Mouse (Mus musculus): ENCODE data around the gene Slc25a11.
A peak's percentile ranks its signal among the peaks of the same experiment; 100 is the strongest.

Slc25a11 gene

GRCm38 (mm10) chr11:70668335-70668770, 21.1 kb upstream of the Slc25a11 start:
- no peak for DNase-seq (ENCODE audit: low read depth, low spot score)

DNA sequence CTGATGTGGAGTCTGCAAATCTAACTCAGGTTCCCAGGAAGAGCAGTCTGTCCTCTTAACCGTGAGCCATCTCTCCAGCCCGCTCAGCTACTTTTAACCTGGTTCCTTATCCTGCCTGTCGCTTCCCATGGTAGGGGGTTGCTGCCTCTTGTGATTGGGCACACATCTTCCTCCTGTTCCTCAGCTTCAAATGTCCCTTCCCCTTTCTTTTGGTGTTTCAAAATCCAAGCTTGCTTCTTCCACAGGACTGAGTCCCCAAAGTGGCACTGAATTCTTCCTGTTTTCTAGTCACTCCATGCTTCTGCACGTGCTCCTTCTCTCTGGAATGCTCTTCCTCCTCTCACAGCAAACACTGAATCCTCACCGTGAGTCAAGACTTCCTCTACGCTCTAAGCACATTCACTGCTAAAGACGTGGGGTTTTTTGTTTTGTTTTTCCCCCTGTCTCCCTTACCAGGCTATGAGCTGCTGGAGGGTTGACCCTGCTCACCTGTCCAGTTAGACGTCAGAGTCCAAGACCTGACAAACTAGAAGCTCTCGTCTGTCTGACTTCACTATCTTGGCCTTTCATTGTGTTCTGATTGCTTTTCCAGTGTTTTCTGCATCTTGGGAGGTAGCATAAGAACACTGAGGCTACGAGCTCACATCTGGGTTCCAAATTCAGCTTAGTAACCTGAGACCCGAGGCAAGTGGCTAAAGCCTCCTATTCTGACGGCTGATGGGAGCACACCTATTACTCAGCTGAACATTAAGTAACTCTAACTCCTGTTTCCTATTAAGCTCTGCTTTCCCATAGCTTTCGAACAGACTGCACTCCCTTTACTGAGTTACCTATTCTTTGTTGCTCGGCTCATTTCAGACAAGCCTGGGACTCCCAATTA, 20.2 kb upstream of the Slc25a11 start:
- no peak for DNase-seq (ENCODE audit: low read depth, low spot score)

GRCm38 (mm10) chr11:70666687-70667086, 19.4 kb upstream of the Slc25a11 start:
- DNase-seq (ENCODE audit: low read depth, low spot score) = no peak

DNA sequence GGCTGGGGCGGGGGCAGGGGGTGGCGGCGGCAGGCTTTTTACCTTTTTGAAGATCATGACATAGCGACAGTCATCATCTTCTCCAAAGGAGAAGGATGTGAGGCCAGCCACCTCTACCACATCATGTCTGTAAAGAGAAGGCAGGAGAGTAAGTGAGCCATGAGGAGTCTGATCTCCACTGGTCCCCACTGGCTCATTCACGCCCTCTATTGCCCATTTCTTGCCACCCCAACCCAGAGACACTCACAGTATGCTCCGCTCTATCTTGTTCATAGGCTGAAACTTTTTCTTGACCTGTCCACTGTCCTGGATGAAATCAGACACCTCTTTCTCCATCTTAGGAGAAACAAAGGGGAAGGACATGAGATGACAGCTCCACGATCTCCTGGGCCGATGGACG, 17.5 kb upstream of the Slc25a11 start:
- DNase-seq (ENCODE audit: low read depth, low spot score) = no peak

DNA sequence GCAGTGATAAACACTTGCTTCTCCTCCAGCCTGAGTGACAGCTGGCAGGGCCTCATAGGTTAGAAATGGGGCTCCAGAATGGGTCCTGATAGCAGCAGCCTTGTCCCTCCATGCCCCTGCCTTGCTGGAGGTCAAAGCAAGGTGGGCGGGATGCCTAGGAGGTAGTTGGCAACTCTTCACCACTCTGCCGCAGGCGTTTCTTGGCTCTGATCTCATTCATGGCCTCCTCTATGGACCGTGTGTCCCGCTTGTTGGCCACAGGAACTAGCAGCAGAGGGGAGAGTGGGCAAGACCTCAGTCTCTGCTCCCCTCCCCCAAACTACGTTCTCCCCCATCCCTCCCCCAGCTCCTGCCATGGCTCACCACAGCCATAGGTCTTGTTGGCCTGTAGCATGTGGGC, 16.7 kb upstream of the Slc25a11 start:
- no peak for DNase-seq (ENCODE audit: low read depth, low spot score)

DNA sequence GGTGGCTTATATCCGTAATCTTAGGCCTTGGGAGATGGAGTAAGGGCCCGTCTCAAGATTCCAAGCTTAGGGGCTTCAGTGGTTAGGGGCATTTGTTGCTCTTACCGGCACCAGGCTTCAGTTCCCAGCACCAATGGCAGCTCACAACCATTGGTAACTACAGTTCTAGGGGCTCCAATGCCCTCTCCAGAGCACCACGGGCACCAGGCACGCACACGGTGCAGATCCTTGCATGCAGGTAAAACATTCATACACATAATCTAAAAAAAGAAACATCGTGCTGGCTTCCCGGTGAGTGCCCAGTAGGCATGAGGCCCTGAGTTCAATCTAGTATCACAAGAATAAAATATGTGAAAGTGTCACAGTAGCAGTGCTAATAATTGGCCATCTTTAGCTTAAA, 15.8 kb upstream of the Slc25a11 start:
- DNase-seq (ENCODE audit: low read depth, low spot score) = no peak

DNA sequence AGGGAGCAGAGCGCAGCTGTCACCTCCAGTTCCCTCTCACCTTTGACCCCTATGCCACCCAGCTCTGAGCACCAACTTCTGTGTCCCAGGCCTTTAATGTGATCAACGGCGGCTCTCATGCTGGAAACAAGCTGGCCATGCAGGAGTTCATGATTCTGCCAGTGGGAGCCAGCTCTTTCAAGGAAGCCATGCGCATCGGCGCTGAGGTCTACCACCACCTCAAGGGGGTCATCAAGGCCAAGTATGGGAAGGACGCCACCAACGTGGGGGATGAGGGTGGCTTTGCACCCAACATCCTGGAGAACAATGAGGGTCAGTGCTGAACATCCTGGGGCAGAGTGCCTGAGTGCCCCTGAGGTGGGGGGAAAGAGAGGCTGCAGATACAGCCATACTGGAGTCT, 13.3 kb upstream of the Slc25a11 start:
- DNase-seq (ENCODE audit: low read depth, low spot score) = no peak

- DNase-seq (ENCODE audit: low read depth, low spot score) = no peak
Measured at GRCm38 (mm10) chr11:70658942-70659341, 11.7 kb upstream of the Slc25a11 start.

DNA sequence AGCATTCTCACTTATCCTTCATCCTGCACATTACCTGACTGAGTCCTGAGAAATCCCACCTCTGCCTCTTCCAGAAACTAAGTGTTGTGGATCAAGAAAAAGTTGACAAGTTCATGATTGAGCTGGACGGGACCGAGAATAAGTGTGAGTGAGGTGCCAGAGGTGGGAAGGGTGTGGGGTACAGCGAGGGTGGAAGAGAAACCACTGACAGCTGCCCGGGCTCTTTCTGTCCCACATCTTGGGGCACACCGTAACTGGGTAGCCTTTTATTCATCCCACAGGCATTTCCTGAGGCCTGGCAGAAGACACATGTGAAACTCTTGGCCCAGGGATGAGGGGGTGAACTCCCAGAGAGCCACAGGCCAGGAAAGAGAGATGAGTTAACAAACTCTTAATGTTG, 11.2 kb upstream of the Slc25a11 start:
- DNase-seq (ENCODE audit: low read depth, low spot score) = no peak

GRCm38 (mm10) chr11:70657991-70658390, 10.7 kb upstream of the Slc25a11 start:
- DNase-seq (ENCODE audit: low read depth, low spot score) = no peak

DNA sequence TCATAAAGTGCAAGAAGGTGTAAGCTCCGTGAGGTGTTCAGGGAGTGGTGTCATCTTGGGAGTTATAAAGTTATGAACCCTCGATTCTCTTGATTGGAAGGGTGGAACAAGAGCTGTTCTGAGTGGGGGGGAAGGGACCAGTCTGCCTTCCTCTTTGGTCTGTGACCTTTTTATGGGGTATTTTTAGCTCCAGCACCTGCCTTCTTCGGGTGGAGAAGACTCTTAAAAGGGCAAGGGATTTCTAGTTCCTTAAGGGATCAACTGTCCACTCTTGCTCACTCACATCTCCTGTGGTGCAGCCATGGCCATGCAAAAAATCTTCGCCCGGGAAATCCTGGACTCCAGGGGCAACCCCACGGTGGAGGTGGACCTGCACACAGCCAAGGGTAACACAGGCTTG, 10.3 kb upstream of the Slc25a11 start:
- DNase-seq (ENCODE audit: low read depth, low spot score) = no peak

DNA sequence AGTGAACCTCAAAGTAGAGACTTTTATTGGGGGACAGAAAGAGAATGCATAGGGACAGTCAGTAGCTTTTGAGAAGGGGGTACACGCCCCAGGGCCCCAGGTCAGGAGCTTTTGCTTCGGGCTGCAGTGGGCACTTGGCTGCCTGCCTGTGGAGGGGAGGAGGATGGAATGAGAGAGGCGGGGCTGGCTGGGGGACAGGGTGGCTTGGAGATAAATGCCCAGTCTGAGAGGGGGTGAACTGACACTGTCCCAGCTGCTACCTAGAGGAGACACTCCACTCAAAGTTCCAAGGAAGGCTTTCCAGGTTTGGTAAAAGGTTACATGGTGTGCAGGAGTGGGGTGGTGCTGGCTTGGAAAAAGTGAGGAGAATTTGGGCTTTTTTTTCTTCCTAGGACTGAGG, 9.7 kb upstream of the Slc25a11 start, which contains the start of gene Eno3:
Eno3 (plus strand) TSS at position 239 of the 400 bp plus-strand sequence.
- DNase-seq (ENCODE audit: low read depth, low spot score) = no peak

- no peak for DNase-seq (ENCODE audit: low read depth, low spot score)
Measured at GRCm38 (mm10) chr11:70656456-70656927, 9.2 kb upstream of the Slc25a11 start.

DNA sequence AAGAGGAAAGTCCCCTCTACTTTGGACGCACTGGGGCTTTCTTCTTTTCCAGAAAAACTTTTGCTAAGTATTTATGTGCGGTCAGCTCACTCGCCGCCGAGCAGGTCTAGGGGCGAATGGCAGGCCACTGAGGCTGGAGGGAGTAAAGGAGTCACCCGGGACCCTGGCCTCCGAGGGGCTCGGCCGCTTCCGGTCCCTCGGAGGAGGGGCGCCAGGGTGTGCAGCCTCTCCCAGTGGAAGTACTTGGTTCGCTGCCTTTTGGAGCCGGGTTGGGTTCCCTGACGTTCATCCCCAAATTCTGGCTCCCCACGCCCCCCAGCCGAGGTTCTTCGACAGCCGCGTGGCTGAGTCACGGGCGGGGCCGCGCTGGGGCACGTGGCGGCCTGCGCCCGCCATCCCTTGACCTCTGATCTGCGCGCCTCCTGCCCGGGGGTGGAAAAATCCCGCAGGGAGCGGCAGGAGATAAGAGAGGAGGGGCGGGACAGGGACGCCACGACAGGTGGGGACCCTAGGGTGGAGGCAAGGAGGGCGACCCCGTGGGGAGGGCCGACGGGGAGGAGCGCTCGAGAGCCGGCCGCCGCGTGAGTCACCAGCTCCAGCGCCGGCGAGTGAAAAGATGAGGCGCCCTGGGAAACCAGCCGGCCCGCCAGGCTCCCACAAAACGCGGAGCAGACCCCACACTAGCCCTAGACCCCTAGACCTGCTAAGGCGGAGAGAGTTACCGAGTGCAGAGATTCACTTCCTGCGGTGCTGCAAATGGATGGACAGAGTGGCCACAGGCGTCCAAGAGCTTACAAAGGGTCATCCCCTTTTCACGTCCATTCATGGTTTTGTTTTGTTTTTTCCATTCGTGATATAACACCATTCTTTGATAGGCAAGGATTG, 8.5 kb upstream of the Slc25a11 start:
- DNase-seq (ENCODE audit: low read depth, low spot score) = no peak

- peak; percentile 56 for DNase-seq (ENCODE audit: low read depth, low spot score)
Measured at GRCm38 (mm10) chr11:70654923-70655570, 7.8 kb upstream of the Slc25a11 start.

GRCm38 (mm10) chr11:70654198-70654922, 7.1 kb upstream of the Slc25a11 start, which contains the start of gene Pfn1:
Gene Pfn1 (minus strand): TSS chr11:70654644.
- DNase-seq (ENCODE audit: low read depth, low spot score) = peak; percentile 43

- DNase-seq (ENCODE audit: low read depth, low spot score) = peak; percentile 63
Measured at GRCm38 (mm10) chr11:70653345-70654197, 6.3 kb upstream of the Slc25a11 start.

DNA sequence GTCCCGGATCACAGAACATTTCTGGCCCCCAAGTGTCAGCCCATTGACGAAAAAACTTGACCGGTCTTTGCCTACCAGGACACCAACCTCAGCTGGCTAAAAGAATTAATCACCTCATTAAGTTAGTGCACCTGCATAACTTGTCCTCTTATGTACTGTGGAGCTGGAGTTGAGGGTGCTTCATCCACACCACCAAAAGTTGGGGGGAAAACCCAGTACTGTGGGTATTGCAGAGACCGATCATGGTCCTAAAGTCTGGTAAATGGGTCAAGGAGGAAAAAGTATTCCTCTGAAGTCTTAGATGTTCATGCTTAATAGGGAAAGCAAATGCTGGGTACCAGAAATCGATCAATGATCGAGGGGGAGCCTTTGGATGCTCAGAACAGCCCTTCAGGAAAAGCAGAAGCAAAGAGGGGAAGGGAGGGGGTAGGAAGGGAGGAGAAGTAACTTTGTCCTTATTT, 5.6 kb upstream of the Slc25a11 start:
- DNase-seq (ENCODE audit: low read depth, low spot score) = no peak

- no peak for DNase-seq (ENCODE audit: low read depth, low spot score)
Measured at GRCm38 (mm10) chr11:70652029-70652883, 5.0 kb upstream of the Slc25a11 start.

Data from retina, postnatal 7 days (tissue).